Mouse (Mus musculus) gastrocnemius, adult 2 months (tissue): Measurements from ENCODE around the gene Adipor2. TPM values are rescaled to one million over a fixed set of nuclear protein-coding genes. Genes with fewer than 3 reads are reported as not detected.
"Not testable (repeated sequence)": the region's sequence is repeated elsewhere in the genome, so short reads cannot be mapped to it uniquely, and the experiment has no call there.

Source experiments
- DNase-seq: peaks from one replicate; pipeline ENCODE4 v3.0.0; 2022
- H3K27ac ChIP-seq: fragments of 200-600 bp; 2 replicates; pipeline ENCODE4 v1.8.1; 2022; ENCODE audit warnings: mild to moderate bottlenecking
- H3K4me3 ChIP-seq: fragments of 200-600 bp; 2 replicates; pipeline ENCODE4 v1.8.1; 2022; ENCODE audit warnings: mild to moderate bottlenecking, moderate library complexity
- CTCF ChIP-seq: fragments of 200-600 bp; IDR thresholded peaks from 2 replicates; pipeline ENCODE4 v1.8.1; 2022; ENCODE audit warnings: antibody characterized with exemption, mild to moderate bottlenecking, moderate library complexity
- intact Hi-C: fragments of 180-260 bp; cut with DNase I; formaldehyde crosslinking; loops from one replicate; pipeline ENCODE4 v1.15.1; 2025
- total RNA-seq, 2 experiments: library from RNA; stranded (reverse); gene quantifications; 2 replicates each; pipeline ENCODE4 v1.2.3; 2021

The Adipor2 gene
- total RNA-seq, 2 experiments from 2014 or later: 87.7 to 94.8 TPM

- H3K4me3 ChIP-seq: no peak overlapping the region
- intact Hi-C loops: no loop called here
- peak overlapping the region; percentile 24; the same call in 1 of the 2 replicates for H3K27ac ChIP-seq
- DNase-seq: no peak
- no peak for TF ChIP-seq CTCF
These were observed 39.9 kb downstream of the Adipor2 start for GRCm38 (mm10) chr6:119377613-119378012.

- peak; percentile 21; the same call in 1 of the 2 replicates for TF ChIP-seq CTCF
- intact Hi-C loops: no loop called here
- Histone ChIP-seq H3K27ac (no peak overlapping the region), H3K4me3 (no peak overlapping the region)
- DNase-seq: no peak
These were observed 42.5 kb downstream of the Adipor2 start for GRCm38 (mm10) chr6:119375035-119375434.

- intact Hi-C loops: no loop called here
- TF ChIP-seq CTCF: no peak
- DNase-seq: no peak
- Histone ChIP-seq H3K27ac (peak overlapping the region; percentile 16; the same call in 1 of the 2 replicates), H3K4me3 (no peak overlapping the region)
These were observed 44.4 kb downstream of the Adipor2 start for GRCm38 (mm10) chr6:119373000-119373705.

GRCm38 (mm10) chr6:119372237-119372636, 45.3 kb downstream of the Adipor2 start:
- intact Hi-C loops: no loop called here
- no peak for DNase-seq
- TF ChIP-seq CTCF: no peak
- 0 out of 2 replicates have a peak overlapping the region, but pooled peaks have one; percentile 16 for H3K27ac ChIP-seq
- H3K4me3 ChIP-seq: no peak overlapping the region

- Histone ChIP-seq H3K4me3 (no peak overlapping the region), H3K27ac (no peak overlapping the region)
- intact Hi-C loops: no loop called here
- no peak for DNase-seq
- TF ChIP-seq CTCF: peak; percentile 37; the same call in 1 of the 2 replicates
These were observed 45.9 kb downstream of the Adipor2 start for GRCm38 (mm10) chr6:119371624-119372023.

- no peak; the same call in 1 of the 2 replicates for TF ChIP-seq CTCF
- Histone ChIP-seq H3K4me3 (no peak overlapping the region), H3K27ac (no peak overlapping the region; the same call in 1 of the 2 replicates)
- intact Hi-C loops: no loop called here
- no peak for DNase-seq
These were observed 50.1 kb downstream of the Adipor2 start for GRCm38 (mm10) chr6:119367382-119367781.

GRCm38 (mm10) chr6:119366800-119367199, 50.7 kb downstream of the Adipor2 start:
- intact Hi-C loops, DNase-seq, H3K27ac ChIP-seq, H3K4me3 ChIP-seq: not testable (repeated sequence)

GRCm38 (mm10) chr6:119363593-119363992, 53.9 kb downstream of the Adipor2 start:
- intact Hi-C loops: loop anchor here (2.0 kb wide), 1 partner anchor 67 kb away; no protein-coding TSS in a partner anchor
- Histone ChIP-seq H3K27ac (no peak overlapping the region), H3K4me3 (no peak overlapping the region)
- no peak for DNase-seq
- TF ChIP-seq CTCF: no peak

- no peak for DNase-seq
- intact Hi-C loops: no loop called here
- no peak for TF ChIP-seq CTCF
- H3K27ac ChIP-seq: no peak overlapping the region
- H3K4me3 ChIP-seq: no peak overlapping the region
These were observed 56.4 kb downstream of the Adipor2 start for GRCm38 (mm10) chr6:119360925-119361702.

GRCm38 (mm10) chr6:119360250-119360649, 57.3 kb downstream of the Adipor2 start:
- H3K4me3 ChIP-seq, DNase-seq, intact Hi-C loops, H3K27ac ChIP-seq: not testable (repeated sequence)

- no peak overlapping the region for H3K27ac ChIP-seq
- TF ChIP-seq CTCF: no peak
- no peak overlapping the region for H3K4me3 ChIP-seq
- intact Hi-C loops: no loop called here
- DNase-seq: no peak
These were observed 59.4 kb downstream of the Adipor2 start for GRCm38 (mm10) chr6:119358020-119358571.

- no peak overlapping the region for H3K4me3 ChIP-seq
- intact Hi-C loops: no loop called here
- H3K27ac ChIP-seq: no peak overlapping the region
- no peak for TF ChIP-seq CTCF
- DNase-seq: no peak
These were observed 65.0 kb downstream of the Adipor2 start for GRCm38 (mm10) chr6:119352501-119352900.

GRCm38 (mm10) chr6:119351656-119352055, 65.8 kb downstream of the Adipor2 start:
- intact Hi-C loops: no loop called here
- Histone ChIP-seq H3K4me3 (no peak overlapping the region), H3K27ac (no peak overlapping the region)
- TF ChIP-seq CTCF: no peak
- no peak for DNase-seq
